Mouse (Mus musculus) midbrain, embryonic 14.5 days (tissue): ENCODE results near the gene Tspyl1. TPM values are rescaled to one million over a fixed set of nuclear protein-coding genes. Genes with fewer than 3 reads are reported as not detected.

Experiments used
- ATAC-seq: fragments of 200-750 bp; cut with Nextera tagmentation; 2 replicates; pipeline ENCODE4 v1.8.0; 2017; ENCODE audit warnings: moderate number of reproducible peaks, moderate library complexity; ENCODE audit not compliant: low FRiP score, low TSS enrichment
- DNase-seq: peaks from one replicate; pipeline ENCODE4 v3.0.0-alpha.2; 2015
- H3K27ac ChIP-seq: fragments of 300-500 bp; sonication (generic); replicated peaks from 2 replicates; pipeline ENCODE4 v1.5.1; 2014; ENCODE audit warnings: mild to moderate bottlenecking, low read depth, low read length, moderate library complexity
- H3K27me3 ChIP-seq: fragments of 300-500 bp; sonication (generic); 2 replicates; pipeline ENCODE4 v1.6.1; 2014; ENCODE audit warnings: low read length, control low read depth, mixed read lengths; ENCODE audit not compliant: control insufficient read depth, insufficient read depth
- H3K36me3 ChIP-seq: fragments of 300-500 bp; sonication (generic); 2 replicates; pipeline ENCODE4 v1.6.1; 2014; ENCODE audit warnings: low read length, control low read depth; ENCODE audit not compliant: control insufficient read depth, insufficient read depth
- H3K4me1 ChIP-seq: fragments of 300-500 bp; sonication (generic); 2 replicates; pipeline ENCODE4 v1.6.1; 2014; ENCODE audit warnings: mild to moderate bottlenecking, antibody characterized with exemption, low read length, control low read depth; ENCODE audit not compliant: control insufficient read depth, insufficient read depth
- H3K4me2 ChIP-seq: fragments of 300-500 bp; sonication (generic); 2 replicates; pipeline ENCODE4 v1.6.1; 2014; ENCODE audit warnings: mild to moderate bottlenecking, low read length, moderate library complexity
- H3K4me3 ChIP-seq: fragments of 300-500 bp; sonication (generic); replicated peaks from 2 replicates; pipeline ENCODE4 v1.5.1; 2014; ENCODE audit warnings: low read depth, low read length
- H3K9ac ChIP-seq: fragments of 300-500 bp; sonication (generic); replicated peaks from 2 replicates; pipeline ENCODE4 v1.6.1; 2014; ENCODE audit warnings: mild to moderate bottlenecking, low read length, moderate library complexity
- H3K9me3 ChIP-seq: fragments of 300-500 bp; sonication (generic); 2 replicates; pipeline ENCODE4 v1.6.1; 2016; ENCODE audit warnings: low read length, control low read depth, mixed read lengths; ENCODE audit not compliant: control insufficient read depth
- WGBS: fragments of 180-500 bp; shearing (Covaris S2); extraction: QIAGEN DNeasy Blood & Tissue Kit; methylation state at CpG from one replicate; pipeline ENCODE4 v1.1.7; 2014; 5-methylcytosine and 5-hydroxymethylcytosine counted together
- polyA plus RNA-seq: library from polyadenylated mRNA; unstranded; fragments of >200 nt; fragmentation: Nextera tagmentation; extraction: Ambion mirVana; gene quantifications from 2 replicates; pipeline ENCODE4 v1.2.1, GENCODE M21; 2014

Gene Tspyl1
- polyA plus RNA-seq, result 99.8 and 106 TPM in 2 replicates

DNA sequence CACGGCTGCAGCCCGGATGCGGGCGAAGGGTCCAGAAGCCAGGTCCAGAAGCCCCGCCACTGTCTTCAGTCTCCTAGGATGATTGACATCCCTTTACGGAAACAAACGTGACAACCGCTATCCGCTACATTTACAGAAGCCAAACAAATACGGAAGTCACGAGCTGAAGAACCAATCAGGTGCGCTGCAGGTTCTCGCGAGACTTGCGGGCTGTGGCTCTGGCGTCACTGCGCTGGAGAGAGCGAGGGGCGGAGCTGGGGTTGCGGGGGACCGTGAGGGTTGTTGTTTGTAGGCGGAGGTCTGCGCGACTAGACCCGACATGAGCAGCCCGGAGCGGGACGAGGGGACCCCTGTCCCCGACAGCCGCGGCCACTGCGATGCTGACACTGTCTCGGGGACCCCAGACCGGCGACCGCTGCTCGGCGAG lies at the start of gene Tspyl1:
Gene Tspyl1 (plus strand): TSS at position 229 of the 427 bp plus-strand sequence.
- Histone ChIP-seq H3K4me1 (peaks cover 17% of the 10 kb centered on the region), H3K36me3 (peaks cover 7% of the 10 kb centered on the region), H3K9ac (peak within 1 kb of the TSS; percentile 93), H3K27me3 (no peaks in the 10 kb centered on the region), H3K27ac (peak within 1 kb of the TSS; percentile 89), H3K4me3 (peak within 1 kb of the TSS; percentile 94), H3K9me3 (no peaks in the 10 kb centered on the region), H3K4me2 (peak within 1 kb of the TSS; percentile 80)
- peak; percentile 98 for ATAC-seq
- DNase-seq, result peak; percentile 99
- WGBS, result under 1% methylated on average over 38 of the region's 38 CpGs

DNA sequence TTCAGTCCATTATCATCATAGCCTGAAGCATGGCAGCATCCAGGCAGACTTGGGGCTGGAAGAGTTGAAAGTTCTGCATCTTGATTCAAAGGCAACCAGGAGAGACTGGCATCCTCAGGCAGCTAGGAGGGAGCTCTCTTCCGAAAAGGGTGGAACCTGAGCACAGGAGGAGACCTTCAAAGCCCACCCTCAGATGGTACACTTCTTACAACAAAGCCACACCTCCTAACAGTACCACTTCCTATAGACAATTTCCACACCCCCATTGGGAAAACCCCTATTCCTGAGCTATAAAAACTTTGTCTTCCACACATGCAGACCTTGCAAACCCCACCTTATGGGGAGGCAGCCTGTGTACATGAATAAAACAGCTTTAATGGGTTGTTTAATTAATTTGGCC lies 48.6 kb upstream of the Tspyl1 start:
- no peaks in the 10 kb centered on the region for H3K27me3 ChIP-seq
- WGBS, result 81% methylated on average over 1 of the region's 1 CpGs
- no peaks in the 10 kb centered on the region for H3K9me3 ChIP-seq
- no peak overlapping the region for H3K27ac ChIP-seq
- no peak for ATAC-seq
- H3K4me1 ChIP-seq, result no peaks in the 10 kb centered on the region
- H3K36me3 ChIP-seq, result no peaks in the 10 kb centered on the region
- no peak overlapping the region for H3K4me3 ChIP-seq
- no peak for DNase-seq
- H3K9ac ChIP-seq, result no peak overlapping the region
- no peak overlapping the region for H3K4me2 ChIP-seq

DNA sequence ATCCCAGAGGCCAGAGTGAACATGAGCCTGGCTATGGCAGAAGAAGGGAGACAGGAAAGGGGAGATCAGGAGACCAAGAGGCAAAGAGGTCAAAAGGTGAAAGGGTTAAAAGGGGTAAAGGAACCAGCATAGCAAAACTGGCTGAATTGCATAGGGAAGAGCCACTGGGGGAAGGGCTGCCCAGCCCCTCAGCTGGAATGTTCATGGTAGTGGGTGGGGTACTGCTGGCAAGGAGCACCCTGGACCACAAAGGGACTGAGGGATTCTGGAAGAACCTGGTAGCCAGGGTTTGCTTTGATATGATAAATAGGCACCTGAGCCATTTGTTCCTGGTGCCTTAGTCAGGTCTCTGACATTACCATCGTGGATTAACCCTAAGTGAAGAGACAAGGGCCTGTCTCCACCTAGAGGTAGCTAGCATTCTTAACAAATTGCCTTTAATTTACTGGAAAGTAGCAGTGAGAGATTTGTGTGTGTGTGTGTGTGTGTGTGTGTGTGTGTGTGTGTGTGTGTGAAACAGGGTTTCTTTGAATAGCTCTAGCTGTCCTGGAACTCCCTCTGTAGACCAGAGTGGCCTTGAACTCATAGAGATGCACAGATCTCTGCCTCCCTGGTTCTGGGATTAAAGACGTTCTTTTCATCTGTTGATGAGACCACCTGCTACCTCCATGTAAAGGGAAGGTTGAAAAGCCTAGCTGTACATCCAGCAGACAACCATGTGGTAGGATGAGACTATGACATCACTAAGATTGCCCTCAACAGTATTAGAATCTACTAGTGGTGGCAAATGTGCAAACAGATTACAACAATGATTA lies 47.9 kb upstream of the Tspyl1 start:
- no peaks in the 10 kb centered on the region for H3K9me3 ChIP-seq
- H3K27me3 ChIP-seq, result no peaks in the 10 kb centered on the region
- ATAC-seq, result no peak
- H3K4me2 ChIP-seq, result no peak overlapping the region
- H3K4me3 ChIP-seq, result no peak overlapping the region
- H3K4me1 ChIP-seq, result no peaks in the 10 kb centered on the region
- no peaks in the 10 kb centered on the region for H3K36me3 ChIP-seq
- WGBS, result 26% methylated on average over 2 of the region's 2 CpGs
- no peak overlapping the region for H3K27ac ChIP-seq
- H3K9ac ChIP-seq, result no peak overlapping the region
- peak; percentile 10 for DNase-seq

DNA sequence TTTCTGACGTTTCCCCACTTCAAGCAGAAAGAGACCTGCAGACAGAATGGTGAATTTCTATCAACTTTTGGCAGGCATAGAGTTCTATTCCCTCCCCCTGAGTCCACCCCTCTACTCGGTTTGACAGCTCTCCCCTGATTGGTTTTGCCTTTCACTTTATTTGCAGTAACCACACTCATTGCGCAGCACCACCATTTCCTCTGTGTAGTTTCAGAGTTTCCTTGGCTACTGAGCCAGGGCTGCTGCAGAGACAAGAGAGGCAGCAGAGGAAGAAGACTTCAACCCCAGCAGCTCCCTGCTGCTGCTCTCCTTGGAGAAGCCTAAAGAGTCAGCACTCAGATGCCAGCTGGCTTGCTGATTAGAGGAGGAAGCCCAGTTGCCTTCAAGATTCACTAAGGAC lies 46.6 kb upstream of the Tspyl1 start:
- ATAC-seq (no peak), DNase-seq (no peak)
- 37% methylated on average over 3 of the region's 3 CpGs for WGBS
- Histone ChIP-seq H3K9me3 (no peaks in the 10 kb centered on the region), H3K4me3 (no peak overlapping the region), H3K4me1 (no peaks in the 10 kb centered on the region), H3K9ac (no peak overlapping the region), H3K27me3 (no peaks in the 10 kb centered on the region), H3K4me2 (no peak overlapping the region), H3K27ac (no peak overlapping the region), H3K36me3 (no peaks in the 10 kb centered on the region)

DNA sequence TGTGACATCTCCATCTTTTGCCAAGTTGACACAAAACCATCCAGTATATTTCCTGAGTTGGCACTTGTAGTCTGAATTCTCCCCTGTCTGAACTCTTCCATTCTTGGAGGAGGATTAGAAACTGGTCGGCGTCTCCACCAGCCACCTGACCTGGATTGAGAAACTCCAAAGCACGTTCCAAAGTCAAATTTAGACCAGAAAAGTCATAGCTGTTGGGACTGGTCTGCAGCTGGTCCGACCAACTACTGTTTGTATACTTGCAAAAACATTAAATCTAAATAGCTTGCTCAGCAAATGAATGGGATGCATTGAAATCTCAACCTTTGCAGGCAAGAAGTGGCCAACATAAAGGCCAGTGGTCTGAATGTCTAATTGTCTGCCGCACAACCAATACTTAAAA lies 45.4 kb upstream of the Tspyl1 start:
- WGBS, result 89% methylated on average over 5 of the region's 5 CpGs
- H3K27ac ChIP-seq, result no peak overlapping the region
- no peaks in the 10 kb centered on the region for H3K9me3 ChIP-seq
- ATAC-seq (no peak), DNase-seq (no peak)
- no peak overlapping the region for H3K9ac ChIP-seq
- no peaks in the 10 kb centered on the region for H3K4me1 ChIP-seq
- H3K27me3 ChIP-seq, result no peaks in the 10 kb centered on the region
- H3K36me3 ChIP-seq, result no peaks in the 10 kb centered on the region
- no peak overlapping the region for H3K4me2 ChIP-seq
- H3K4me3 ChIP-seq, result no peak overlapping the region

DNA sequence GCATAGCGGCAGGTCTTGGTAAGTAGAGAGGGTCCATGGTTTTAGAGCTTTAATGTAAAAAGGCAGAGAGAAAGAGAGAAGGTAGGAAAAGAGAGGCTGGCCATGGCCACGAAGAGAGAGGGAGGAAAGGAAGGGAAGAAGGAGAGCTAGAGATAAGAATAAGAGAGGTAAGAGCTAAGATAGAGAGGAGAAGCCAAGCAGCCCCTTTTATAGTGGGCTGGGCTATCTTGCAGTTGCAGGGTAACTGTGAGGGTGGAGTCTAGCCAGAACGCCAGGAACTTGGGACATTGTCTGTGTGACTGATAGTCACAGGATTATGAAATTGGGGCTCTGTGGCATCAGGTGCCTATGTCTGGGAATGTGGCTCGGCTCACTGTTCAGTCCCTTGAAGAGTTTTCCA lies 43.5 kb upstream of the Tspyl1 start:
- Histone ChIP-seq H3K4me1 (no peaks in the 10 kb centered on the region), H3K27ac (no peak overlapping the region), H3K36me3 (no peaks in the 10 kb centered on the region), H3K4me3 (no peak overlapping the region), H3K9ac (no peak overlapping the region), H3K4me2 (no peak overlapping the region), H3K27me3 (no peaks in the 10 kb centered on the region), H3K9me3 (no peaks in the 10 kb centered on the region)
- WGBS, result 73% methylated on average over 4 of the region's 4 CpGs
- ATAC-seq, result no peak
- no peak for DNase-seq

DNA sequence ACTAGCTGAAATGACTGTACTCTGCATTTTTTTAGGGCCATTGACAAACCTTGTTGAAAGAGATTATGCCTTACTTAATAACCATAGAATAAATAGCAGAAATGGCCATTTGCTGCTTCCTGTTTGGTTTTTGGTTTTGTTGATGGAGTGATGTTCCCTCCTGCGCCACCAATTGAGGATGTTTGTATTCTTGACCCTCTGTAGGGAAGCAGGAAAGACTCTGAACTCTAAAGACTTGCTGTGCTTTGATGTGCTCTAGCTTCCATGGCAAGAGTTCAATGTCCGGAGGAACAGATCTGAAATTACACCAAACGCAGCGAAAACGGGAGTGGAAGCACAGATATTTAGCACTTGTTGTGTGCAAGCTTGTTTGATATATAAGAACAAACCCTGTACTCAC lies 37.2 kb upstream of the Tspyl1 start:
- no peak overlapping the region for H3K4me3 ChIP-seq
- H3K4me2 ChIP-seq, result no peak overlapping the region
- H3K9ac ChIP-seq, result no peak overlapping the region
- H3K9me3 ChIP-seq, result no peaks in the 10 kb centered on the region
- no peaks in the 10 kb centered on the region for H3K4me1 ChIP-seq
- DNase-seq, result no peak
- no peak for ATAC-seq
- WGBS, result 89% methylated on average over 5 of the region's 5 CpGs
- no peaks in the 10 kb centered on the region for H3K36me3 ChIP-seq
- no peak overlapping the region for H3K27ac ChIP-seq
- no peaks in the 10 kb centered on the region for H3K27me3 ChIP-seq

DNA sequence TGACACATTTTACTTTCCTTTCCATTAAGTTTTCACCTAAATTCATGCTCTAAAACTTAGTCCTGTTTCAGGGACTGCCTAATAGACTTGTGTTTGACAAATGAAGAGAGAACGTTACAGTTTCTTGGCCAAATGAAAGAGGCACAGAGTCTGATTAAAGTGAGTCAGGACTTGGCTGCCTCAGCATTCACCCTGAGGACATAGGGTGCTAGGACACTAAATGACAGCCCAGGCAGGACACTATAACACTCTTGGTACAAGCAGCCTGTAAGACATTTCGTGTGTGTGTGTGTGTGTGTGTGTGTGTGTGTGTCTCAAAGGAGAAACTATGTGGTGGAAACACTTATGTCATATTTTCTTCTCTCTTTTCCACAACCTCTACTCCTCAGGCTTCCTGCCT lies 35.9 kb upstream of the Tspyl1 start:
- WGBS, result 81% methylated on average over 2 of the region's 2 CpGs
- no peak for DNase-seq

DNA sequence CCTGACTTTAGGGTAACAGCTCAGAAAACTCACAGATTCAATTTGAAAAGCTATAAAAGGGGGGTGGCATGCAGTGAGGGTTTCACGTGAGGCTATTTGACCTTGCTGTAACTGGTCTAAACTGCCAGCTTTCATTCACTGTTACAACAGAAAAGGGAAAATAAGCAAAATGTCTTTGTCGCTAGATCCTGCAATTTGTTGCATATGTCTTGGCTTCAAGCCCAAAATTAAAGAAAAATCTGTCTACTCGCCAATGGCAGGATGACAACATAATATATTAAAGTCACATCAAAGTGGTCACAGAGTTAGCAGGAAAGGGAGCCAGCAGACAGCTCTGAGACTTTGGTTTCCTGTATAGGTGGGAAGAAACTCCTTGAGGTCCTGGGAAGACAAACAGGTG lies 34.2 kb upstream of the Tspyl1 start:
- H3K4me1 ChIP-seq, result no peaks in the 10 kb centered on the region
- no peak for DNase-seq
- WGBS, result 40% methylated on average over 3 of the region's 3 CpGs
- no peak for ATAC-seq
- H3K27me3 ChIP-seq, result no peaks in the 10 kb centered on the region
- H3K9me3 ChIP-seq, result no peaks in the 10 kb centered on the region
- no peaks in the 10 kb centered on the region for H3K36me3 ChIP-seq
- H3K4me2 ChIP-seq, result no peak overlapping the region
- no peak overlapping the region for H3K27ac ChIP-seq
- no peak overlapping the region for H3K4me3 ChIP-seq
- no peak overlapping the region for H3K9ac ChIP-seq

More for the DNA sequence above, 35.9 kb upstream of the Tspyl1 start:
- H3K27ac ChIP-seq, result no peak overlapping the region
- no peaks in the 10 kb centered on the region for H3K36me3 ChIP-seq
- H3K9me3 ChIP-seq, result no peaks in the 10 kb centered on the region
- H3K4me3 ChIP-seq, result no peak overlapping the region
- no peak overlapping the region for H3K9ac ChIP-seq
- H3K27me3 ChIP-seq, result no peaks in the 10 kb centered on the region
- H3K4me1 ChIP-seq, result no peaks in the 10 kb centered on the region
- no peak for ATAC-seq
- no peak overlapping the region for H3K4me2 ChIP-seq
